ENCODE assay signal across 8 mouse cellular contexts in genomic region chr11:106256775-106257174, GRCm38 (mm10). TPM values are rescaled to one million over a fixed set of nuclear protein-coding genes. Genes with fewer than 3 reads are reported as not detected.
DNase-seq lines count a peak whose midpoint lies in the region; ATAC-seq and TF ChIP-seq lines count a peak whose summit lies in the region.

No protein-coding gene starts in this region.

- intact Hi-C loops in left cerebral cortex, postnatal 4 days (cut with DNase I), result loop anchor here (5.0 kb wide), 1 partner anchor 71 kb away; no protein-coding TSS in a partner anchor

- peak overlapping the region; percentile 97 for H3K4me2 ChIP-seq in forebrain, embryonic 12.5 days
- H3K4me2 ChIP-seq in kidney, postnatal 0 days (ENCODE audit: low read length), result peak overlapping the region; percentile 92

- 78% methylated on average over 5 of the region's 5 CpGs for WGBS in forebrain, embryonic 12.5 days
- WGBS in kidney, postnatal 0 days, result 66% methylated on average over 5 of the region's 5 CpGs
- 70% methylated on average over 5 of the region's 5 CpGs for WGBS in macrophage (ENCODE audit: missing documents)

- no peak for ATAC-seq in forebrain, embryonic 12.5 days (ENCODE audit: low FRiP score)
- ATAC-seq in kidney, postnatal 0 days (replicated peaks; ENCODE audit: low FRiP score, low read depth), result no peak

- H3K4me3 ChIP-seq in forebrain, embryonic 12.5 days (replicated peaks), result peak overlapping the region; percentile 79
- peak overlapping the region; percentile 77 for H3K4me3 ChIP-seq in kidney, postnatal 0 days (replicated peaks; ENCODE audit: low read depth, low read length)
- H3K4me3 ChIP-seq in macrophage (ENCODE audit: inconsistent target), result peak overlapping the region; percentile 95

- no peak for TF ChIP-seq CTCF in kidney, postnatal 0 days (IDR thresholded peaks at IDR 0.05; ENCODE audit: low read depth)

- H3K79me2 ChIP-seq in macrophage (ENCODE audit: inconsistent target), result peaks cover 61% of the 10 kb centered on the region

- no peak overlapping the region for H3K27ac ChIP-seq in forebrain, embryonic 12.5 days
- H3K27ac ChIP-seq in kidney, postnatal 0 days, result peak overlapping the region; percentile 83; the same call in 1 of the 2 replicates
- H3K27ac ChIP-seq in macrophage, result peak overlapping the region; percentile 82

- H3K9me3 ChIP-seq in forebrain, embryonic 12.5 days, result no peaks in the 10 kb centered on the region
- H3K9me3 ChIP-seq in kidney, postnatal 0 days (replicated peaks; ENCODE audit: low read length), result no peaks in the 10 kb centered on the region

- DNase-seq in left cerebral cortex, postnatal 4 days, result peak; percentile 27
- DNase-seq in left cerebral cortex, adult 8-10 months (ENCODE audit: low spot score in 2 of 2), result no peak
- no peak for DNase-seq in kidney, postnatal 0 days (ENCODE audit: low spot score)
- DNase-seq in ovary, postnatal 14 days (ENCODE audit: low spot score), result no peak
- no peak for DNase-seq in spleen, postnatal 14 days (ENCODE audit: low spot score in 2 of 2)
- no peak for DNase-seq in right cerebral cortex, postnatal 36 days (ENCODE audit: low spot score in 2 of 2)

- peaks cover 63% of the 10 kb centered on the region for H3K36me3 ChIP-seq in forebrain, embryonic 12.5 days (replicated peaks)
- H3K36me3 ChIP-seq in kidney, postnatal 0 days (ENCODE audit: insufficient read depth, low read length), result peaks cover 21% of the 10 kb centered on the region
- peaks cover 38% of the 10 kb centered on the region for H3K36me3 ChIP-seq in macrophage (ENCODE audit: inconsistent target)

- H3K9ac ChIP-seq in forebrain, embryonic 12.5 days, result peak overlapping the region; percentile 85
- peak overlapping the region; percentile 79 for H3K9ac ChIP-seq in kidney, postnatal 0 days (ENCODE audit: low read depth, low read length)

- peaks cover 23% of the 10 kb centered on the region for H3K4me1 ChIP-seq in forebrain, embryonic 12.5 days
- H3K4me1 ChIP-seq in kidney, postnatal 0 days (replicated peaks; ENCODE audit: insufficient read depth, low read length), result peaks cover 8% of the 10 kb centered on the region; the same call in 1 of the 2 replicates

- no peaks in the 10 kb centered on the region for H3K27me3 ChIP-seq in forebrain, embryonic 12.5 days
- no peaks in the 10 kb centered on the region for H3K27me3 ChIP-seq in kidney, postnatal 0 days (ENCODE audit: insufficient read depth, low read length)

RNA-seq across cellular contexts. Expression of gene Psmc5, which starts 0.8 kb away (rescaled TPM):
- 100 to 1,000 TPM; 111 to 112 TPM for total RNA-seq in left cerebral cortex, postnatal 4 days (2021)
- total RNA-seq in left cerebral cortex, adult 8-10 months (2022), result 100 to 1,000 TPM; 185 to 217 (median 197) TPM
- 334 and 335 TPM in 2 replicates for polyA plus RNA-seq in forebrain, embryonic 12.5 days (2016; fragmentation: Nextera tagmentation; extraction: Ambion mirVana)
- 223 and 251 TPM in 2 replicates for polyA plus RNA-seq in kidney, postnatal 0 days (2015; fragmentation: Nextera tagmentation; extraction: Ambion mirVana)
- 10 to 100 TPM in 25 of 26 experiments, 1 to 10 TPM in 1; 8.8 to 57.4 (median 35.8) TPM for total RNA-seq in macrophage (2018; cell fraction: chromatin; rRNA removed)
- 100 to 1,000 TPM in 15 of 26 experiments, 10 to 100 TPM in 11; 79.1 to 159 (median 115) TPM for total RNA-seq in macrophage (2018; cell fraction: cytosol; rRNA removed)
- 10 to 100 TPM; 25.2 to 96.9 (median 53.1) TPM for total RNA-seq in macrophage (2018; cell fraction: nucleus; rRNA removed)
- 96.6 to 162 TPM (median 102 TPM) in 3 replicates for polyA plus RNA-seq in macrophage (2018)

RNA-seq across cellular contexts. Expression of gene Ftsj3, which starts 0.9 kb away (rescaled TPM):
- total RNA-seq in left cerebral cortex, postnatal 4 days (2021), result 10 to 100 TPM; 34.6 to 35.1 TPM
- total RNA-seq in left cerebral cortex, adult 8-10 months (2022), result 10 to 100 TPM; 24.2 to 34.4 (median 29.6) TPM
- 63.0 and 69.1 TPM in 2 replicates for polyA plus RNA-seq in forebrain, embryonic 12.5 days (2016; fragmentation: Nextera tagmentation; extraction: Ambion mirVana)
- 40.6 and 45.1 TPM in 2 replicates for polyA plus RNA-seq in kidney, postnatal 0 days (2015; fragmentation: Nextera tagmentation; extraction: Ambion mirVana)
- total RNA-seq in macrophage (2018; cell fraction: chromatin; rRNA removed), result 10 to 100 TPM; 12.5 to 98.5 (median 42.7) TPM
- total RNA-seq in macrophage (2018; cell fraction: cytosol; rRNA removed), result 10 to 100 TPM; 16.7 to 29.2 (median 23.6) TPM
- total RNA-seq in macrophage (2018; cell fraction: nucleus; rRNA removed), result 10 to 100 TPM; 12.8 to 74.4 (median 20.4) TPM
- 20.8 to 53.8 TPM (median 38.8 TPM) in 3 replicates for polyA plus RNA-seq in macrophage (2018)

RNA-seq across cellular contexts. Expression of gene Smarcd2, which starts 16.0 kb away (rescaled TPM):
- total RNA-seq in left cerebral cortex, postnatal 4 days (2021), result 10 to 100 TPM; 13.9 to 17.8 TPM
- 10 to 100 TPM; 12.2 to 20.5 (median 19.4) TPM for total RNA-seq in left cerebral cortex, adult 8-10 months (2022)
- 26.1 and 26.5 TPM in 2 replicates for polyA plus RNA-seq in forebrain, embryonic 12.5 days (2016; fragmentation: Nextera tagmentation; extraction: Ambion mirVana)
- polyA plus RNA-seq in kidney, postnatal 0 days (2015; fragmentation: Nextera tagmentation; extraction: Ambion mirVana), result 42.7 and 44.6 TPM in 2 replicates
- 100 to 1,000 TPM in 2 of 26 experiments, 10 to 100 TPM in 24; 21.1 to 111 (median 69.1) TPM for total RNA-seq in macrophage (2018; cell fraction: chromatin; rRNA removed)
- 10 to 100 TPM; 34.4 to 60.6 (median 49.7) TPM for total RNA-seq in macrophage (2018; cell fraction: cytosol; rRNA removed)
- total RNA-seq in macrophage (2018; cell fraction: nucleus; rRNA removed), result 10 to 100 TPM; 25.8 to 73.3 (median 46.0) TPM
- polyA plus RNA-seq in macrophage (2018), result 54.1 to 59.1 TPM (median 55.6 TPM) in 3 replicates

RNA-seq across cellular contexts. Expression of gene Tcam1, which starts 19.7 kb away (rescaled TPM):
- under 1 TPM; 0.18 to 0.28 TPM for total RNA-seq in left cerebral cortex, postnatal 4 days (2021)
- under 1 TPM in 3 of 4 experiments, not detected in 1; 0.14 to 0.17 (median 0.16) TPM for total RNA-seq in left cerebral cortex, adult 8-10 months (2022)
- polyA plus RNA-seq in forebrain, embryonic 12.5 days (2016; fragmentation: Nextera tagmentation; extraction: Ambion mirVana), result 0.33 and 0.34 TPM in 2 replicates
- polyA plus RNA-seq in kidney, postnatal 0 days (2015; fragmentation: Nextera tagmentation; extraction: Ambion mirVana), result 0.49 and 0.59 TPM in 2 replicates
- total RNA-seq in macrophage (2018; cell fraction: chromatin; rRNA removed), result under 1 TPM in 5 of 26 experiments, not detected in 21; 0.17 to 0.47 (median 0.22) TPM
- total RNA-seq in macrophage (2018; cell fraction: cytosol; rRNA removed), result under 1 TPM in 21 of 26 experiments, not detected in 5; 0.03 to 0.19 (median 0.06) TPM
- under 1 TPM in 9 of 26 experiments, not detected in 17; 0.15 to 0.44 (median 0.21) TPM for total RNA-seq in macrophage (2018; cell fraction: nucleus; rRNA removed)
- polyA plus RNA-seq in macrophage (2018), result 0.10 to 0.28 TPM (median 0.15 TPM) in 3 replicates

RNA-seq across cellular contexts. Expression of gene Ddx42, which starts 40.0 kb away (rescaled TPM):
- 10 to 100 TPM; 79.8 to 81.0 TPM for total RNA-seq in left cerebral cortex, postnatal 4 days (2021)
- 10 to 100 TPM; 64.8 to 69.6 (median 68.7) TPM for total RNA-seq in left cerebral cortex, adult 8-10 months (2022)
- polyA plus RNA-seq in forebrain, embryonic 12.5 days (2016; fragmentation: Nextera tagmentation; extraction: Ambion mirVana), result 122 and 129 TPM in 2 replicates
- polyA plus RNA-seq in kidney, postnatal 0 days (2015; fragmentation: Nextera tagmentation; extraction: Ambion mirVana), result 48.6 and 52.1 TPM in 2 replicates
- total RNA-seq in macrophage (2018; cell fraction: chromatin; rRNA removed), result 100 to 1,000 TPM in 12 of 26 experiments, 10 to 100 TPM in 14; 64.6 to 125 (median 96.0) TPM
- 10 to 100 TPM; 36.8 to 55.2 (median 45.6) TPM for total RNA-seq in macrophage (2018; cell fraction: cytosol; rRNA removed)
- 100 to 1,000 TPM in 2 of 26 experiments, 10 to 100 TPM in 24; 50.1 to 107 (median 73.8) TPM for total RNA-seq in macrophage (2018; cell fraction: nucleus; rRNA removed)
- polyA plus RNA-seq in macrophage (2018), result 37.1 to 61.7 TPM (median 46.9 TPM) in 3 replicates
